Mouse (Mus musculus) brown adipose tissue, adult 24 weeks (tissue): ENCODE results near the gene Tuba3b. TPM values are rescaled to one million over a fixed set of nuclear protein-coding genes. Genes with fewer than 3 reads are reported as not detected.

Source experiments
- H3K27ac ChIP-seq: fragments of 200-500 bp; replicated peaks from 2 replicates; pipeline ENCODE4 v1.5.1; 2012; ENCODE audit warnings: low read depth, mild to moderate bottlenecking, low read length
- H3K4me1 ChIP-seq: fragments of 200-500 bp; 2 replicates; pipeline ENCODE4 v1.6.1; 2012; ENCODE audit warnings: low read length, mixed read lengths; ENCODE audit not compliant: control insufficient read depth, insufficient read depth, insufficient read length
- H3K4me3 ChIP-seq: fragments of 200-500 bp; 2 replicates; pipeline ENCODE4 v1.5.1; 2012; ENCODE audit warnings: low read depth, mild to moderate bottlenecking, low read length, moderate library complexity; ENCODE audit not compliant: insufficient read depth
- polyA plus RNA-seq: library from polyadenylated mRNA; stranded (reverse); fragments of >200 nt; gene quantifications from 2 replicates; pipeline ENCODE4 v1.2.4, GENCODE M21; 2012; ENCODE audit not compliant: missing spikeins, insufficient read depth, insufficient read length

The Tuba3b gene
- polyA plus RNA-seq, 1 experiment = not detected

GRCm38 (mm10) chr6:145592531-145592998 is 23.0 kb upstream of the Tuba3b start:
- no peak overlapping the region for H3K27ac ChIP-seq

DNA sequence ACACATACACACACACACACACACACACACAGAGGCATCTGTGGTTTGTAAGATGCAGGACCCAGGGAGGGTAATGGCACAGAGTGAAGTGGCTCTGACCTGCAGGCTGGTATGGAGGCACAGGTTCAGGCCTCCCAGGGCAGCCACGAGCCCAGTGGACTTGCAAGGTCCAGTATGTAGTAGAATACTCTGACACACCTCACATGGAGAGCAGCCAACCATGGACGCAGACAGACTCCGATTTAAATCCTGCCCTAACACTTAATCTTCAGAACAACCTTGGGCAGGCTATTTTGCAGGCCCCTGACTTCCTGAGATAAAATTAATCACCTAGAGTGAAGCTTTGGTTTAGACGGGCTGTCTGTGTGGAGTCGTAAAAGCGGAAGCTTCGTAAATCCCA is 21.6 kb upstream of the Tuba3b start:
- H3K27ac ChIP-seq = no peak overlapping the region
- H3K4me1 ChIP-seq = no peaks in the 10 kb centered on the region; the same call in 1 of the 2 replicates
- no peak overlapping the region for H3K4me3 ChIP-seq

More at GRCm38 (mm10) chr6:145592531-145592998, 23.0 kb upstream of the Tuba3b start:
- Histone ChIP-seq H3K4me3 (no peak overlapping the region), H3K4me1 (no peaks in the 10 kb centered on the region; the same call in 1 of the 2 replicates)

- Histone ChIP-seq H3K27ac (no peak overlapping the region), H3K4me1 (no peaks in the 10 kb centered on the region; the same call in 1 of the 2 replicates), H3K4me3 (no peak overlapping the region)
Measured at GRCm38 (mm10) chr6:145595905-145596304, 19.7 kb upstream of the Tuba3b start.

- H3K27ac ChIP-seq = no peak overlapping the region
- no peak overlapping the region for H3K4me3 ChIP-seq
- no peaks in the 10 kb centered on the region for H3K4me1 ChIP-seq
Measured at GRCm38 (mm10) chr6:145598794-145599555, 16.6 kb upstream of the Tuba3b start.

GRCm38 (mm10) chr6:145604126-145604525 is 11.4 kb upstream of the Tuba3b start:
- H3K27ac ChIP-seq = no peak overlapping the region
- H3K4me1 ChIP-seq = peaks cover 5% of the 10 kb centered on the region; the same call in 1 of the 2 replicates
- no peak overlapping the region for H3K4me3 ChIP-seq

DNA sequence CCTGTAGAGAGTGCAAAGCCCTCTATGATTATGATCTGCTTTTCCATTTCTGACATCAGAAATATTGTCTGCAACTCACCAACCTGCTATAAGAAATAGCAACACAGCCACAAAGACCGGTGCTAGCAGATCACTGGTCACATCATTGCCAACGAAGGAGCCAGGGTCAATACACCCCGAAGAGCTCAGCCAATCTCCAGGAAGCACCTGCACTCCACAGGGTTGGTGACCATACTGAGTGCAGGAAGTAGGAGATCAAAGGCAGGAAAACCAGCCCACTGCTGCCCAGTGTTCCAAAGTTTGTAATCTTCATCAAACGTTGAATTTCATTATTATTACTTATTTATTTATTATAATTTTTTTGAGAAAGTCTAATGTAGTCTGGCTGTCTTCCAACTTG is 10.9 kb upstream of the Tuba3b start:
- Histone ChIP-seq H3K27ac (no peak overlapping the region), H3K4me3 (no peak overlapping the region), H3K4me1 (peaks cover 5% of the 10 kb centered on the region; the same call in 1 of the 2 replicates)

GRCm38 (mm10) chr6:145605203-145605602 is 10.4 kb upstream of the Tuba3b start:
- Histone ChIP-seq H3K4me1 (peaks cover 5% of the 10 kb centered on the region; the same call in 1 of the 2 replicates), H3K4me3 (no peak overlapping the region), H3K27ac (no peak overlapping the region)

DNA sequence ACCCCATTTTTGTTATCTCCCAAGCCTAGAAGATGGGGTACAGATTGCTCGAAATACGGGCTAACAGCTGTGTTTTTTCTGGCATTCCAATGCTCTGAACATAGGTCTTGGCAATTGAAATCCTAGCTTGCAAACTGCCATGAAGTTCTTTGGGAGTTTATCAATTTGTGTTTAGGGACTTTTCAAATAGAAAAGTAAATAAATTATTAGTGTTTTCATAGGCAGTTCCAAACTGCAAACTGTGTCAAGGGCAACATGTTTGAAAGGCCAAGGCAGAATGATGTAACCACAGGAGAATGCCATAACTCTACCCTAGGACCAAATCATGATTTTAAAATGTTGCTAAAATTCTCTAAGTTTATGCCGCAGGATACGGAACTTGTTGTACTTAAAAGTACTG is 7.8 kb upstream of the Tuba3b start:
- Histone ChIP-seq H3K27ac (peak overlapping the region; percentile 47; the same call in 1 of the 2 replicates), H3K4me1 (peaks cover 5% of the 10 kb centered on the region; the same call in 1 of the 2 replicates), H3K4me3 (no peak overlapping the region)

- Histone ChIP-seq H3K4me1 (peaks cover 5% of the 10 kb centered on the region; the same call in 1 of the 2 replicates), H3K4me3 (no peak overlapping the region), H3K27ac (no peak overlapping the region)
Measured at GRCm38 (mm10) chr6:145608693-145609092, 6.9 kb upstream of the Tuba3b start.

DNA sequence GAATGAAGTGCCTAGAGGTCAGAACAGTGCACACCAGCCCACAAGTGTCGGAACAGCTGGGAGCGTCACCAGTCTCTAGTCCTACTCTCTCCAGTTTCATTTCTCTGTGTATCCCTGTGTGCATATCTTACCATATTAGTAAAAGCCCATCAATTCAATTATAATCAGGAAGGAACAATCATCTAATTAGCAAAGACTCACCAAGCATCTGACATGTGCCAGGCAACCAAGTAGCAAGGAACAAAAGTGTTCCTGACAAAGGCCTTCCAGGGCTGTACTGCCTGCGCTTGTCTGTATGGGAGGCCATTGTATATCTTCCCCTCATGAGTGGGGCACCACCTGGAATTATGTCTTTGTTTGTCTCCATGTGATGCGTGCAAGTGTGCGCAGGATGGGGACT is 4.7 kb upstream of the Tuba3b start:
- H3K27ac ChIP-seq = no peak overlapping the region
- H3K4me1 ChIP-seq = no peaks in the 10 kb centered on the region
- no peak overlapping the region for H3K4me3 ChIP-seq

DNA sequence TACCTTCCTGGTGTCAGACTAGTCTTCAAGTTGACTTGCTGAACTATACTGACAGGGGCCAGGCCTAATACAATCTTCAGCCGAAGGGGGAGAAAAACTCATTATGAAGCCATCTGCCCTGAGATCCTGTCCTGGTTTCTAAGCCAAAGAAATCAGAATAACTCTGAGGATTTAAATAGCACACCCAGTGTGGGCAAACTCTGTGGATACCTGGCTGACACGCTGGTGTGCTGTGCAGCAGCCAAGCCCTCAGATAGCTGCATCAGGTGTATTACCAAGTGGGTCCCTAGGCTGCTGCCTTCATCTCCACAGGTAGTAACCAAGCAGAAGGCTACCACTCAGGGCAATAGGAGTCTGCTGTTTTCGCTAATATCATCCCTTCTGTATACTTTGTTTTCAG is 2.9 kb upstream of the Tuba3b start:
- Histone ChIP-seq H3K4me3 (no peak overlapping the region), H3K4me1 (no peaks in the 10 kb centered on the region), H3K27ac (no peak overlapping the region)

- Histone ChIP-seq H3K27ac (no peak within 1 kb of the TSS), H3K4me1 (no peaks in the 10 kb centered on the region), H3K4me3 (no peak within 1 kb of the TSS)
Measured at GRCm38 (mm10) chr6:145614219-145614618, 1.3 kb upstream of the Tuba3b start, which contains the start of gene Lmntd1. Gene Lmntd1, minus strand, starts transcription at chr6:145614319.

- peak overlapping the region; percentile 11; the same call in 1 of the 2 replicates for H3K4me3 ChIP-seq
- H3K27ac ChIP-seq = peak overlapping the region; percentile 37
- H3K4me1 ChIP-seq = no peaks in the 10 kb centered on the region
Measured at GRCm38 (mm10) chr6:145616402-145617229, 1.1 kb downstream of the Tuba3b start.

- Histone ChIP-seq H3K4me1 (peaks cover 5% of the 10 kb centered on the region), H3K27ac (no peak overlapping the region; the same call in 1 of the 2 replicates), H3K4me3 (no peak overlapping the region)
Measured at GRCm38 (mm10) chr6:145623141-145623540, 7.6 kb downstream of the Tuba3b start.

- H3K4me3 ChIP-seq = no peak overlapping the region
- no peak overlapping the region for H3K27ac ChIP-seq
- 0 out of 2 replicates have a peak, but pooled peaks cover 2% of the 10 kb centered on the region for H3K4me1 ChIP-seq
Measured at GRCm38 (mm10) chr6:145630269-145630668, 14.7 kb downstream of the Tuba3b start.
